8 mouse cellular contexts compared by ENCODE assay signal in genomic region chr9:35558257-35559008, GRCm38 (mm10). TPM values are rescaled to one million over a fixed set of nuclear protein-coding genes. Genes with fewer than 3 reads are reported as not detected.
A peak's percentile ranks its signal among the peaks of the same experiment; 100 is the strongest.
DNase-seq lines count a peak whose midpoint lies in the region; ATAC-seq and TF ChIP-seq lines count a peak whose summit lies in the region.

Gene Ddx25 (minus strand): TSS chr9:35558528.
Gene Pus3 (plus strand): TSS chr9:35558595.

- DNase-seq in A20 (ENCODE audit: low read depth, low spot score): peak; percentile 83
- DNase-seq in cerebellum, adult 8-10 months: peak; percentile 90
- peak; percentile 66 to 71 for DNase-seq in layer of hippocampus, adult 18-20 months (ENCODE audit: low spot score in 2 of 2)
- DNase-seq in liver, postnatal 0 days: peak; percentile 25
- DNase-seq in right cerebral cortex, postnatal 4 days: peak; percentile 77
- DNase-seq in urinary bladder, postnatal 10 days (ENCODE audit: low spot score): no peak

- TF ChIP-seq CTCF in E14TG2a.4 (conservative IDR thresholded peaks at IDR 0.05; ENCODE audit: low read length): no peak
- no peak for TF ChIP-seq CTCF in liver, postnatal 0 days (IDR thresholded peaks at IDR 0.05; ENCODE audit: low read depth)

- under 1% methylated on average over 44 of the region's 59 CpGs for WGBS in liver, postnatal 0 days (ENCODE audit: insufficient replicate concordance)

- no peak within 1 kb of the TSS for H3K27ac ChIP-seq in liver, postnatal 0 days (ENCODE audit: low read depth)

- no peak for TF ChIP-seq EP300 in liver, postnatal 0 days (IDR thresholded peaks at IDR 0.05; ENCODE audit: low read depth)

- 0 out of 2 replicates have a peak, but pooled peaks cover 6% of the 10 kb centered on the region for H3K9me3 ChIP-seq in E14TG2a.4 (ENCODE audit: low read length)
- H3K9me3 ChIP-seq in liver, postnatal 0 days (ENCODE audit: low read length): no peaks in the 10 kb centered on the region

- H3K4me3 ChIP-seq in E14TG2a.4 (replicated peaks; ENCODE audit: low read length): peak within 1 kb of the TSS; percentile 93
- H3K4me3 ChIP-seq in liver, postnatal 0 days (ENCODE audit: low read depth, low read length): peak within 1 kb of the TSS; percentile 67

- H3K36me3 ChIP-seq in E14TG2a.4 (ENCODE audit: insufficient read depth, low read length): peaks cover 32% of the 10 kb centered on the region
- peaks cover 15% of the 10 kb centered on the region for H3K36me3 ChIP-seq in liver, postnatal 0 days (replicated peaks; ENCODE audit: insufficient read depth, low read length)

- peak within 1 kb of the TSS; percentile 90 for H3K4me2 ChIP-seq in liver, postnatal 0 days (ENCODE audit: low read depth, low read length)

- H3K9ac ChIP-seq in liver, postnatal 0 days (replicated peaks): peak within 1 kb of the TSS; percentile 62

- H3K27me3 ChIP-seq in E14TG2a.4 (ENCODE audit: insufficient read depth, low read length): peaks cover 38% of the 10 kb centered on the region
- peaks cover 27% of the 10 kb centered on the region for H3K27me3 ChIP-seq in liver, postnatal 0 days (ENCODE audit: insufficient read depth, low read length)

- ATAC-seq in frontal cortex, adult (ENCODE audit: low TSS enrichment): peak; percentile 53
- peak; percentile 20 for ATAC-seq in liver, postnatal 0 days

- H3K4me1 ChIP-seq in E14TG2a.4 (replicated peaks; ENCODE audit: low read depth, low read length): peaks cover 45% of the 10 kb centered on the region
- H3K4me1 ChIP-seq in liver, postnatal 0 days (ENCODE audit: insufficient read depth): peaks cover 16% of the 10 kb centered on the region

RNA-seq across cellular contexts. Expression of gene Ddx25, which starts in this region (rescaled TPM):
- 10 to 100 TPM; 15.6 to 15.9 TPM for total RNA-seq in layer of hippocampus, adult 18-20 months (2021)
- polyA plus RNA-seq in liver, postnatal 0 days (2015; fragmentation: Nextera tagmentation; extraction: Ambion mirVana): 0.09 and 0.18 TPM in 2 replicates

RNA-seq across cellular contexts. Expression of gene Pus3, which starts in this region (rescaled TPM):
- total RNA-seq in layer of hippocampus, adult 18-20 months (2021): 10 to 100 TPM; 11.3 to 12.1 TPM
- 4.7 and 5.0 TPM in 2 replicates for polyA plus RNA-seq in liver, postnatal 0 days (2015; fragmentation: Nextera tagmentation; extraction: Ambion mirVana)
